Mouse (Mus musculus) erythroblast, embryonic 14.5 days (primary cell): ENCODE measurements around the gene Ankrd34a. TPM values are rescaled to one million over a fixed set of nuclear protein-coding genes. Genes with fewer than 3 reads are reported as not detected.
A peak's percentile ranks its signal among the peaks of the same experiment; 100 is the strongest.

Experiments
- H3K27me3 ChIP-seq: 2 replicates; pipeline ENCODE4 v1.6.1; 2012; ENCODE audit warnings: inconsistent platforms; ENCODE audit not compliant: control insufficient read depth
- H3K36me3 ChIP-seq: 2 replicates; pipeline ENCODE4 v1.6.1; 2012; ENCODE audit warnings: mild to moderate bottlenecking, inconsistent platforms; ENCODE audit not compliant: control insufficient read depth
- H3K4me1 ChIP-seq: 2 replicates; pipeline ENCODE4 v1.6.1; 2012; ENCODE audit warnings: inconsistent platforms; ENCODE audit not compliant: control insufficient read depth
- H3K4me3 ChIP-seq: replicated peaks from 2 replicates; pipeline ENCODE3; 2012; ENCODE audit warnings: moderate library complexity, mild to moderate bottlenecking, inconsistent platforms
- H3K9me3 ChIP-seq: 2 replicates; pipeline ENCODE4 v1.6.1; 2012; ENCODE audit warnings: low read length, inconsistent platforms, mixed read lengths; ENCODE audit not compliant: control insufficient read depth
- GATA1 ChIP-seq: IDR thresholded peaks from 2 replicates; pipeline ENCODE4 v1.6.1; 2012; ENCODE audit warnings: low read length, inconsistent platforms, mixed read lengths
- TAL1 ChIP-seq: IDR thresholded peaks from 3 replicates; pipeline ENCODE4 v1.6.1; 2012; ENCODE audit warnings: low read length, inconsistent platforms, mixed read lengths
- polyA plus RNA-seq: library from polyadenylated mRNA; stranded (reverse); fragments of >175 nt; gene quantifications from 2 replicates; pipeline ENCODE4 v1.2.3, GENCODE M21; 2012

Gene Ankrd34a
- polyA plus RNA-seq, 1 experiment: not detected

- Histone ChIP-seq H3K4me1 (peaks cover 29% of the 10 kb centered on the region), H3K9me3 (no peaks in the 10 kb centered on the region), H3K4me3 (no peak overlapping the region), H3K36me3 (peaks cover 18% of the 10 kb centered on the region), H3K27me3 (peaks cover 2% of the 10 kb centered on the region; the same call in 1 of the 2 replicates)
- TF ChIP-seq TAL1: no peak
- TF ChIP-seq GATA1: no peak
These were observed 41.3 kb upstream of the Ankrd34a start for GRCm38 (mm10) chr3:96555041-96555596.

- no peaks in the 10 kb centered on the region for H3K9me3 ChIP-seq
- H3K4me3 ChIP-seq: peak overlapping the region; percentile 100
- H3K36me3 ChIP-seq: peaks cover 27% of the 10 kb centered on the region
- H3K27me3 ChIP-seq: peaks cover 2% of the 10 kb centered on the region; the same call in 1 of the 2 replicates
- TF ChIP-seq TAL1: no peak
- no peak for TF ChIP-seq GATA1
- H3K4me1 ChIP-seq: peaks cover 39% of the 10 kb centered on the region
These were observed 40.3 kb upstream of the Ankrd34a start for GRCm38 (mm10) chr3:96555999-96556614.

- H3K4me3 ChIP-seq: peak overlapping the region; percentile 100
- no peaks in the 10 kb centered on the region for H3K9me3 ChIP-seq
- H3K27me3 ChIP-seq: peaks cover under 1% of the 10 kb centered on the region; the same call in 1 of the 2 replicates
- H3K36me3 ChIP-seq: peaks cover 34% of the 10 kb centered on the region
- peak; percentile 96 for TF ChIP-seq GATA1
- no peak for TF ChIP-seq TAL1
- H3K4me1 ChIP-seq: peaks cover 43% of the 10 kb centered on the region
These were observed 39.5 kb upstream of the Ankrd34a start for GRCm38 (mm10) chr3:96556651-96557635.

- TF ChIP-seq GATA1: no peak
- TF ChIP-seq TAL1: no peak
- H3K4me1 ChIP-seq: peaks cover 43% of the 10 kb centered on the region
- no peaks in the 10 kb centered on the region for H3K27me3 ChIP-seq
- peak within 1 kb of the TSS; percentile 100 for H3K4me3 ChIP-seq
- H3K9me3 ChIP-seq: no peaks in the 10 kb centered on the region
- H3K36me3 ChIP-seq: peaks cover 35% of the 10 kb centered on the region
These were observed 38.7 kb upstream of the Ankrd34a start, which contains the start of gene Txnip for GRCm38 (mm10) chr3:96557694-96558093. TSS of gene Txnip (plus strand) at chr3:96557957.

- Histone ChIP-seq H3K4me3 (peak overlapping the region; percentile 100), H3K27me3 (no peaks in the 10 kb centered on the region), H3K4me1 (peaks cover 43% of the 10 kb centered on the region), H3K36me3 (peaks cover 35% of the 10 kb centered on the region), H3K9me3 (no peaks in the 10 kb centered on the region)
- no peak for TF ChIP-seq GATA1
- no peak for TF ChIP-seq TAL1
These were observed 38.3 kb upstream of the Ankrd34a start for GRCm38 (mm10) chr3:96558159-96558558.

GRCm38 (mm10) chr3:96558668-96559196, 37.7 kb upstream of the Ankrd34a start:
- Histone ChIP-seq H3K36me3 (peaks cover 35% of the 10 kb centered on the region), H3K27me3 (no peaks in the 10 kb centered on the region), H3K4me1 (peaks cover 43% of the 10 kb centered on the region)

GRCm38 (mm10) chr3:96559398-96559910, 37.0 kb upstream of the Ankrd34a start:
- TF ChIP-seq TAL1 (no peak), GATA1 (no peak)
- Histone ChIP-seq H3K9me3 (no peaks in the 10 kb centered on the region), H3K36me3 (peaks cover 35% of the 10 kb centered on the region), H3K4me3 (peak overlapping the region; percentile 100), H3K4me1 (peaks cover 48% of the 10 kb centered on the region), H3K27me3 (no peaks in the 10 kb centered on the region)

More at GRCm38 (mm10) chr3:96558668-96559196, 37.7 kb upstream of the Ankrd34a start:
- TF ChIP-seq GATA1 (no peak), TAL1 (no peak)
- Histone ChIP-seq H3K9me3 (no peaks in the 10 kb centered on the region), H3K4me3 (peak overlapping the region; percentile 100)
